Mouse (Mus musculus) heart, embryonic 11.5 days (tissue): ENCODE results near the gene Dnah14. TPM values are rescaled to one million over a fixed set of nuclear protein-coding genes. Genes with fewer than 3 reads are reported as not detected.

Experiments
- ATAC-seq: fragments of 200-750 bp; cut with Nextera tagmentation; replicated peaks from 2 replicates; pipeline ENCODE4 v1.8.0; 2017; ENCODE audit warnings: moderate library complexity; ENCODE audit not compliant: insufficient number of reproducible peaks, low FRiP score, low TSS enrichment
- H3K27ac ChIP-seq: fragments of 300-500 bp; sonication (generic); 2 replicates; pipeline ENCODE4 v1.5.1; 2014; ENCODE audit warnings: mild to moderate bottlenecking, low read depth, low read length
- H3K27me3 ChIP-seq: fragments of 300-500 bp; sonication (generic); 2 replicates; pipeline ENCODE4 v1.6.1; 2014; ENCODE audit warnings: mild to moderate bottlenecking, low read length, mixed read lengths; ENCODE audit not compliant: control insufficient read depth, insufficient read depth
- H3K36me3 ChIP-seq: fragments of 300-500 bp; sonication (generic); 2 replicates; pipeline ENCODE4 v1.6.1; 2014; ENCODE audit warnings: mild to moderate bottlenecking, low read length, moderate library complexity, mixed read lengths; ENCODE audit not compliant: control insufficient read depth, insufficient read depth
- H3K4me1 ChIP-seq: fragments of 300-500 bp; sonication (generic); 2 replicates; pipeline ENCODE4 v1.6.1; 2014; ENCODE audit warnings: low read length; ENCODE audit not compliant: control insufficient read depth, insufficient read depth
- H3K4me2 ChIP-seq: fragments of 300-500 bp; sonication (generic); 2 replicates; pipeline ENCODE4 v1.6.1; 2014; ENCODE audit warnings: mild to moderate bottlenecking, moderate library complexity
- H3K4me3 ChIP-seq: fragments of 300-500 bp; sonication (generic); 2 replicates; pipeline ENCODE4 v1.5.1; 2014; ENCODE audit warnings: low read depth, low read length
- H3K9ac ChIP-seq: fragments of 300-500 bp; sonication (generic); 2 replicates; pipeline ENCODE4 v1.6.1; 2014; ENCODE audit warnings: mild to moderate bottlenecking, low read depth, low read length, moderate library complexity
- H3K9me3 ChIP-seq: fragments of 300-500 bp; sonication (generic); replicated peaks from 2 replicates; pipeline ENCODE4 v1.6.1; 2016; ENCODE audit warnings: low read length; ENCODE audit not compliant: control insufficient read depth
- WGBS: fragments of 180-500 bp; shearing (Covaris S2); extraction: QIAGEN DNeasy Blood & Tissue Kit; methylation state at CpG from one replicate; pipeline ENCODE4 v1.1.7; 2014; ENCODE audit not compliant: insufficient replicate concordance; 5-methylcytosine and 5-hydroxymethylcytosine counted together
- polyA plus RNA-seq: library from polyadenylated mRNA; unstranded; fragments of >200 nt; fragmentation: Nextera tagmentation; extraction: Ambion mirVana; gene quantifications from 2 replicates; pipeline ENCODE4 v1.2.1, GENCODE M21; 2014

The Dnah14 gene
- polyA plus RNA-seq, 1 experiment from 2014 or later, result 0.99 TPM

DNA sequence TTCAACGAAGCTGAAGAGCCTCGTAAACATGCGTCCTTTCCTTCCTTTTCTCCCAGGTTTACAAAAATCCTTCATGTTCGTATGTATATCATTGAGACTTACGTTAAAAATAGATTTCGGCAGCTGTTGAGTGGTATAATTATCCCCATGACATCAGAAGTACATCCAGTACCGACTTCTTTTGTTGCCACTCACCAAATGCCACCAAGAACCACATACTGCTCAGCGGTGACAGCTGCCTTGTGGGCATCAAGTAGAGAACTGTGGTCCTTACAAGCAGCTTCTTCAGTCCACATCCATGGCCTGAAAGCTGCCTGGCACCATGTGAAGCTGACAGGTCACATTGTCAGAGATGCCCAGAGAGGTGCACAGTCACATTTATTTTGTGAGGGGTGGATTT lies 26.4 kb upstream of the Dnah14 start:
- Histone ChIP-seq H3K4me2 (no peak overlapping the region), H3K27me3 (no peaks in the 10 kb centered on the region), H3K27ac (no peak overlapping the region), H3K9me3 (no peaks in the 10 kb centered on the region), H3K9ac (no peak overlapping the region), H3K4me1 (0 out of 2 replicates have a peak, but pooled peaks cover 4% of the 10 kb centered on the region), H3K36me3 (no peaks in the 10 kb centered on the region), H3K4me3 (no peak overlapping the region)
- 82% methylated on average over 8 of the region's 8 CpGs for WGBS
- ATAC-seq, result no peak

GRCm38 (mm10) chr1:181550826-181551225 lies 25.5 kb upstream of the Dnah14 start:
- Histone ChIP-seq H3K4me2 (no peak overlapping the region), H3K27me3 (no peaks in the 10 kb centered on the region), H3K36me3 (no peaks in the 10 kb centered on the region), H3K9me3 (no peaks in the 10 kb centered on the region), H3K9ac (no peak overlapping the region), H3K27ac (no peak overlapping the region), H3K4me3 (no peak overlapping the region), H3K4me1 (0 out of 2 replicates have a peak, but pooled peaks cover 2% of the 10 kb centered on the region)
- no peak for ATAC-seq
- 24% methylated on average over 5 of the region's 5 CpGs for WGBS

DNA sequence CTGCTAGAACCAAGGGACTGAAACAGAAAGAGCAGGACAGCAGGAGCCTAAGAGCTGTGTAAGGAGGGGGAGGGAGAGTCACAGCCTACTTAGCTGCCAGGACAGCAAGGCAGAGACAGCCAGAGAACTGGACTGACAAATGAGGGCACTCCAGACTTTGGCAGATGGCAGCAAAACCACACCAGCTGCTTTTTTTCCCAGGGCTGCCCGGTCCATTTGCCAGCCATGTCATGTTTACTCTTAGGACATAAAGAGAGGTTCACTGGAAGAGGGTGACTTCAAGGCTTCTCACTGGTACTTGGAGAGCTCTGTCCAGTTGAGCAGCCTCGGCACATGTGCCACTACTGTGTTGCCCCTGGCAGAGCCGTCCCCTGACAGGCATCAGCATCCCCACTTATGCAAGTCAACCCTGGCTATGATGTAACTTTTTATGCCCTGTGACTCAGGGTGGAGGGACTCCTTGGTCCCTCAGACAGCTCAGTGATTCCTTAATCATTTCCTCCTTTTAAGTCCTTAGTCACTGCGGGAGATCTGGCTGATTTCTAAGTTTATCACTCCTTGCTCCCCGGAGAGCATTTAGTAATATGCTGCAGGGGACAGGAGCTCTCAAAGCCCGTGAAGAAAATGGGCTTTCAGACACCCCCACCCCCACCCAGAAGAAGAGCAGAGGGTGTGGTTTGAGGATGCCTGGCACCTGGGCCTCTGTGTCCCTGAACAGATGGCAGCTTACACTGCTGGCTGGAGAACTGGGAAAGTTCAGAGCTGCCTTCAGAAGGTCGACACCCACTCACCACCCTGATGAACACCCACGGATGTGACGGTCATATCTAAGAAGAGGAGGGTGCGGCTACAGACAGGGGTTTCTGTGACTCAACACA lies 23.6 kb upstream of the Dnah14 start:
- no peak for ATAC-seq

GRCm38 (mm10) chr1:181555475-181555874 lies 20.9 kb upstream of the Dnah14 start:
- 0 out of 2 replicates have a peak, but pooled peaks cover 2% of the 10 kb centered on the region for H3K4me1 ChIP-seq
- H3K27me3 ChIP-seq, result no peaks in the 10 kb centered on the region
- no peaks in the 10 kb centered on the region for H3K9me3 ChIP-seq
- H3K4me2 ChIP-seq, result no peak overlapping the region
- H3K4me3 ChIP-seq, result no peak overlapping the region
- H3K9ac ChIP-seq, result no peak overlapping the region
- WGBS, result 76% methylated on average over 5 of the region's 5 CpGs
- no peak overlapping the region for H3K27ac ChIP-seq
- no peak for ATAC-seq
- no peaks in the 10 kb centered on the region for H3K36me3 ChIP-seq

More for the DNA sequence above, 23.6 kb upstream of the Dnah14 start:
- no peak overlapping the region for H3K27ac ChIP-seq
- H3K9me3 ChIP-seq, result no peaks in the 10 kb centered on the region
- 34% methylated on average over 10 of the region's 10 CpGs for WGBS
- no peak overlapping the region for H3K9ac ChIP-seq
- H3K27me3 ChIP-seq, result no peaks in the 10 kb centered on the region
- H3K4me2 ChIP-seq, result no peak overlapping the region
- 0 out of 2 replicates have a peak, but pooled peaks cover 2% of the 10 kb centered on the region for H3K4me1 ChIP-seq
- no peak overlapping the region for H3K4me3 ChIP-seq
- no peaks in the 10 kb centered on the region for H3K36me3 ChIP-seq

DNA sequence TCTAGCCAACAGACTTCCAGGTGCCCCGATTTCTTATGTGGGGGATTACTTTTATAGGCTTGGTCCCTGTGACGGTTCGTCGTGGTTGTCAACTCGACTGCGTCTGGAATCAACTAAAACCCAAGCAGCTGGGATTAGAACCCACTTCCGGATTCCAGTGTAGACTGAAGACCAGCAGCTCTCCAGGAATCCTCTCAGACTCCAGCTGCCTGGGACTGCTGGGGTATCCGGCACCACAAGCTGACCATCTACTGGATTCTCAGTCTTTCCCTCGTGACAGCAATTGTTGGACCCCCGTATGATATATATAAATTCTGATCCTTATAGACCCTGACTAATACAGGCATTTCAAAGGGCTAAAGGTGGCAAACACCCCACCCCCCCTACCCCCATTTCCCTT lies 16.7 kb upstream of the Dnah14 start:
- Histone ChIP-seq H3K36me3 (no peaks in the 10 kb centered on the region), H3K4me2 (no peak overlapping the region), H3K27me3 (no peaks in the 10 kb centered on the region), H3K9ac (no peak overlapping the region), H3K4me3 (no peak overlapping the region), H3K9me3 (no peaks in the 10 kb centered on the region), H3K27ac (no peak overlapping the region), H3K4me1 (no peaks in the 10 kb centered on the region)
- no peak for ATAC-seq
- 63% methylated on average over 10 of the region's 10 CpGs for WGBS

DNA sequence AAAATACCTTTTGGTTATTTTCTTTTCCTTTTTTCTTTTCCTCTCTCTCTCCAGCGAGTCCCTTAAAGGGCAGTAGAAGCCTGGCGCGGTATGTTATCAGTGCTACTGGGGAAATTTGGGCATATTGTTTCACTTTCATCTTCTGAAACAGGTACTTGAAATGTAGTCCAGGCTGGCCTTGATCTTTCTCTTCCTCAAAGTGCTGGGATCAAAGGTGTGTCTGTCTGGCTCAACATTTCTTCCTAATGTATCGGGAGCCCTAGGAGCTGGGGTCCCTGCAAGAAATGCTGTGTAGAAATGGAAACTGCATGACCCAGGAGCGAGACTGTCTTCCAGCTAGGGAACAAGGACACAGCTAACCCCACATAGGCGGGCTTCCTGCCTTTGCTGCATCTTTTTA lies 16.0 kb upstream of the Dnah14 start:
- Histone ChIP-seq H3K4me1 (no peaks in the 10 kb centered on the region), H3K4me3 (no peak overlapping the region), H3K9ac (no peak overlapping the region), H3K9me3 (no peaks in the 10 kb centered on the region), H3K4me2 (no peak overlapping the region), H3K27me3 (no peaks in the 10 kb centered on the region), H3K27ac (no peak overlapping the region), H3K36me3 (no peaks in the 10 kb centered on the region)
- WGBS, result 85% methylated on average over 6 of the region's 6 CpGs
- ATAC-seq, result no peak

DNA sequence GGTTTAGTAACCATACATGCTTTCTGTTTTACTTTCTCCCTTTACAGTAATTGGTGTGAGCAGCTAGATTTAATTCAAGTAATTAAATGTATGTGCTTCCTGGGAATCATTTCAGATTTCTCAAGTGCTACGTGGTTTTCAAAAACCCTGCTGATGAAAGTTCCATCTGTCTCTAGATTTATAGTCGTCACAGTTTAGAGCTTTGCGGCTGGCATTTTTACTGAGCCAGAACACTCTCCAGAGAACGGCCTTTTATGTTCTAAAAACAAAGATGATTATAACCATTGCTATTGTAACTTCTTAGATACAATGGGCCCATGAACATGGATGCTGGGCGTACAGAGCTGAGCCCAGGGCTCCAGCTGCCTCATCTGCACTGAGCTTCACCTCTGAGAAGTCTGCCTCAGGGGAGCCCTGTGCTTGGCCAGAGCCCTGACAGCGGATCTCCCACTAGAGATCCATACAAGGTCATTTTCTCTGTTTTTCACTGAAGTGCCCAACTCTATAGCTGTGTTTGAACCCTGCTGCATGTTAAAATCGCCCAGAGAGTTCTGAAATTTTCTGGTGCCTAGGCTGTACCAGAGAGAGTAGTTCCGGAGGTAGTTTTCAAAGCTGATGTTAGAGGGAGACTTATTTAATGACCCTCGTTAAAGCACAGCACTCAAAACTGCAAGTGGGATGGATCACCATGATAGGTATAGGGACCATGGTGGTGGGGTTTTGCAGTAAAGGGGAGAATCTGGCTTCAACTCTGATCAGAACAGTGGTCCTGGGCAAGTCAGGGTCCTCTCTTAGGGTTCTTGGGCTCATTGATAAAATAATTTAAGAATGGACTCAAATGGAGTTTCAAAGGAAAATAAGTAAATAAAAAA lies 15.2 kb upstream of the Dnah14 start:
- no peaks in the 10 kb centered on the region for H3K4me1 ChIP-seq
- H3K36me3 ChIP-seq, result no peaks in the 10 kb centered on the region
- no peak overlapping the region for H3K4me3 ChIP-seq
- no peaks in the 10 kb centered on the region for H3K27me3 ChIP-seq
- no peak overlapping the region for H3K27ac ChIP-seq
- no peak for ATAC-seq
- H3K9ac ChIP-seq, result no peak overlapping the region
- no peak overlapping the region for H3K4me2 ChIP-seq
- 64% methylated on average over 9 of the region's 9 CpGs for WGBS
- H3K9me3 ChIP-seq, result no peaks in the 10 kb centered on the region

- Histone ChIP-seq H3K9ac (no peak overlapping the region), H3K27me3 (no peaks in the 10 kb centered on the region), H3K4me2 (no peak overlapping the region), H3K4me3 (no peak overlapping the region), H3K4me1 (no peaks in the 10 kb centered on the region), H3K9me3 (no peaks in the 10 kb centered on the region), H3K27ac (no peak overlapping the region), H3K36me3 (no peaks in the 10 kb centered on the region)
- ATAC-seq, result no peak
- 27% methylated on average over 8 of the region's 8 CpGs for WGBS
Observed at GRCm38 (mm10) chr1:181561768-181562444, 14.5 kb upstream of the Dnah14 start.
